Mouse (Mus musculus) c-Kit-negative CD71-positive TER-119-positive erythroid progenitor cells, embryonic 14.5 days (primary cell): ENCODE measurements around the gene Pik3r3.
"Not testable (repeated sequence)": the region's sequence is repeated elsewhere in the genome, so short reads cannot be mapped to it uniquely, and the experiment has no call there.

Experiments used
- DNase-seq: peaks from one replicate; pipeline ENCODE4 v3.0.0-alpha.2; 2013; ENCODE audit warnings: low read depth, low spot score

Pik3r3 gene

DNA sequence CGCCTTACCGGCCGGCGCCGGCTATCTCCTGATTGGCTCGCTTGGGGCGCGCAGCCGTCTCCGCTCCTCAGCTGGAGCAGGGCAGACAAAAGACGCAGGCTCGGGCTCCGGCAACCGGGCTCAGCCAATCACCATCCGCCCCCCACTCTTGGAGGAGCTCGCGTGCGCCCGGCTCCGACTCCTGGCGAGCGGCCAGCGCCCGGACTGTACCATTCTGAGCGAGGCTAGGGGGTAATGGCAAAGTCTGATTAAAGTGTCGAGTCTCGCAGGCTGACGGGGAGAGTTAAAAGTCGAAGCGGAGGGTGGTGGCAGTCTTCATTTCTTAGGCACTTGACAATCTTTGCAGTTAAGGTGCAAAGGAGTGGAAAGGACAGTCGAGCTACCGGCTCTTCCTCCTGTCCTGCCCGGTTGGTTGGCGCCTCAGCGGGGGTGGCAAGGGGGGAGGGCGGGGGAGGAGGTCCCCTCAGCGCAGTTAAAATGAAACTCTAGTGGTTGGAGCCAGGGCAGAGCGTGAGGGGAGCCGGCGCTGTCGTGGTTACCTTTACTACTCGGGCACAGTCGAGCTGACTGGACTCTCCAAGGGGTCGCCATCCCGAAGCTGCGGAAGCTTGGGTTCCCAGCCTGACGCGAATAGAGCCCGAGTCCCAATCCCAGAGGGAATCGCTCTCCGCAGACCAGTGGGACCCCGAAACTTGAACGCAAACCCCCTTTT, at the start of gene Pik3r3:
Pik3r3 (plus strand) TSS at position 479 of the 712 bp plus-strand sequence.
- peak; percentile 93 for DNase-seq

- DNase-seq, result no peak
Observed at GRCm38 (mm10) chr4:116173072-116173471, 48.3 kb upstream of the Pik3r3 start, which contains the start of the genes 1700042G07Rik and Gm49337. Gene 1700042G07Rik, plus strand, starts transcription at chr4:116173372. Gene Gm49337, plus strand, starts transcription at chr4:116173384.

DNA sequence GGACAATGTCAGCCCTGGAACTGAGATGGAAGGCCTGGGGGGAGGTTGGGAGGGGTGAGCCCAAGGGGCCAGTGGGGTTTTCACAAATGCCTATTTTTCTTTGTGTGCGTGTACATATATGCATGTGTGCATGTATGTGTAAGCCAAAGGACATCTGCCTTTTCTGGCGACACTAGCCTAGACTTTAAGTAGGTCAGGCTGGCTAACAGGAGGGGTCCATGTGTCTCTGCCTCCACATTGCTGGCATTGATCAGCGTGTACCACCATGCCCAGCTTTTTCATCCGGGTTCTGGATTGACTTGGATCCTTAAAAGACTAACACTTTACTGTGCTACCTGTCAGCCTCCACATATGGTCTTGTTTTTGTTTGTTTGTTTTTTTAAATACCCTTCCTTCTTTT, 47.7 kb upstream of the Pik3r3 start:
- no peak for DNase-seq

- no peak for DNase-seq
Observed at GRCm38 (mm10) chr4:116174466-116175116, 46.8 kb upstream of the Pik3r3 start.

DNA sequence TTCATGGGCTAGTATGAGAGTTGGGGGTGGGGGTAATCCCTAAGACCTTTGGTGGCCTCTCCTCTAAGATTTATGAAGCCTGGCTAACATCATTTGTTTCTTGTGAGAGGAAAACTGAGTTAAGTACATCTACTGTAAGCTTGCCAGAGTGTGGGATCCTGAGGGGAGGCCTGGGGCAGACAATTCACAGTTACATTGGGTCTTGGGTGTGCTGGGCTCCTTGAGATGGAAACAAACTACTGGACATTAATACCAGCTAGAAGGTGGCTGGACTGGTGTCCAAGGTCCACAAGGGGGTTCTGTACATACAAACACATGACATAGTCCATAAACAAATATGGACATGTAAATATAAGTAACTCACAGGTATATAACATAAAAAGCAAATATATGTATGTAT, 46.3 kb upstream of the Pik3r3 start:
- DNase-seq, result no peak

- no peak for DNase-seq
Observed at GRCm38 (mm10) chr4:116175711-116176542, 45.5 kb upstream of the Pik3r3 start.

DNA sequence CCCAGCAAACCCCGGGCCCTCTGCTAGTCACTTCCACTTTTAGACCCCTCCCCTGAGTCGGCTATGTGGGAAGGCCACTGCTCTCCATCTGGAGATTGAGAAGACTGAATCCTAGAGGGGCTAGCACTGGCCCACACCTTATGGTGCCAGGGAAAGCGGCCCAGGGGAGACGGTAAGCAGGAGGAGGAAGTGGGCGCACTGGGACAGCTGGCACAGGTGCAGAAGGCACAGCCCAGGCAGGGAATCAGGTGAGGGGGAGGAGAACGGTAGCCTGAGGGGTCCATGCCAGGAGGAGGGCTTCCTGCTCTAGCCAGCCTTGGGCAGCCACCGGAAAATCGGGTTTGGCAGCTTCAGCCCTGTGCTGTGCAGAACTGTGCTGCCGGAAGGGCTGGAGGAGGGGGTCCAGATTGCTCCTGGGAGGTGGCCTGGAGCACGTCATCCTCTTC, 44.9 kb upstream of the Pik3r3 start:
- no peak for DNase-seq

DNA sequence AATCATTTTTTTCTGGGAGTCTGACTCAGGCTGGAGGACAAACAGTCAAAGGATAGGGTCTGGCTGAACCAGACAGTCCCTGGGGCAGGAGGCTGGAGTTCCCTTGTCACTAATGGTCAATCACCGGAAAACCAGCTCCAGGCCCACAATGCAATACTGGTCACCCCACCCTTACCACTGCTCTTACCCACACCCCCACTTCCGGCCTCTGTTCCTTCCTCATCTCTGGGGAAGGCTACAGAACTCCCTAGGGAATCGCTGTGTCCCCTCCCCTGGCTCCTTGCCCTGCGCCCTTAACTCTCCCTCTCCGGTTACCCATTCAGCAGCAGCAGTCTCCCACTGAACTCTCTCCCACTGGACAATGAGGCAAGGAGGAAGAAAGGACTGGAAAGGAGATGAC, 44.3 kb upstream of the Pik3r3 start:
- no peak for DNase-seq

DNA sequence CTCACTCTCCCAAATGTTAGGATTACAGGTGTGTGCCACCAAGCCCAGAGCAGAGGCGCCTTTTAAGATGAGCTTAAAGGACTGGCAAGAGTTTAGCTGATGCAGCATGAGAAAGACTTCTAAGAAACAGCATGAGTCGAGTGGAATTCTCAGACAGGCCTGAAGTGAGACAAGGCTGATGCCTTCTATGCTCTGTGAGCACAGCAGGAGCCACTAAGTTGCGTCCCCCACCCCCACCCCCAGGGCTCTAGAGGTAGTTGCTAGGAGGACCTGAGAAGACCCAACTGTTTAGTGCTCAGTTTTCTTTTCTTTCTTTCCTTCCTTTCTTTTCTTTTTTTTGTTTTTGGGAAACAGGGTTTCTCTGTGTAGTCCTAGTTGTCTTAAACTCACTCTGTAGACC, 39.3 kb upstream of the Pik3r3 start:
- DNase-seq, result no peak

DNA sequence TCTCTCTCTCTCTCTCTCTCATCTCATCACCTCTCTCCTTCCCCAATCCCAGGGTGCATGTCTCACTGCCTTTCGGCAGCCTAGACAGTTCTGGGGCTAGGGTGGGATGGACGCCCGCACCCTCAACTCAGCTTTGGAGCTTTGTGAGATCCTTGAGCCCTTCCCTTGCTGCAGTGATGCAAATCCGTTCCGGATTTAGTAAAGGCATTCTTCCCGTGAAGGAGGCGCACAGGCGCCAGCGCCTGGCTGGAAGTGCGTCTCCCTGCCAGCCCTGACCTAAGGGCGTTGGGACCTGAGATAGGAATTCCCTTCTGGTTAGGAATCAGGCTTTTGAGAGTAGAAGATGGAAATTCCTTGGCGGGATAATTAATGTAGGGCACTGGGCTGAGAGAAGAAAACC, 38.7 kb upstream of the Pik3r3 start:
- DNase-seq, result no peak

DNA sequence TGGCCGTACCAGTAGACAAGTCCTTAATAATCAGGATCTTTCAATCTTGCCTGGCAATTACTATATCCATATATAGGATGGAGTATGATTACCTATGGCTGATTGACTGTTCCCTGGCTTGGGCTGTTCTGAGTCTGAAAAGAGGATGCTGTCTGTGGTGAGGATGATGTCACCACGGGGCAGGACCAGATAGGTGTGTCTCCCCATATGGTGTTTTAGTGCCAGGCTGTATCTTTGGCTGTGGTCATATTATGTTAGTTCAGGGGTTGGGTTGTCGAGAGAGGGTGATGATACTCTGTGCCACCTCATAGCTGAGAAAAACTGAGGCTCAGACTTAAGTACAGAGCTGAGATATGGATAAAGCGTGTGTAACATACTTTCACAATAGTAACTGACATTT, 36.3 kb upstream of the Pik3r3 start:
- DNase-seq, result no peak

- DNase-seq, result no peak
Observed at GRCm38 (mm10) chr4:116192286-116192835, 29.1 kb upstream of the Pik3r3 start.

DNA sequence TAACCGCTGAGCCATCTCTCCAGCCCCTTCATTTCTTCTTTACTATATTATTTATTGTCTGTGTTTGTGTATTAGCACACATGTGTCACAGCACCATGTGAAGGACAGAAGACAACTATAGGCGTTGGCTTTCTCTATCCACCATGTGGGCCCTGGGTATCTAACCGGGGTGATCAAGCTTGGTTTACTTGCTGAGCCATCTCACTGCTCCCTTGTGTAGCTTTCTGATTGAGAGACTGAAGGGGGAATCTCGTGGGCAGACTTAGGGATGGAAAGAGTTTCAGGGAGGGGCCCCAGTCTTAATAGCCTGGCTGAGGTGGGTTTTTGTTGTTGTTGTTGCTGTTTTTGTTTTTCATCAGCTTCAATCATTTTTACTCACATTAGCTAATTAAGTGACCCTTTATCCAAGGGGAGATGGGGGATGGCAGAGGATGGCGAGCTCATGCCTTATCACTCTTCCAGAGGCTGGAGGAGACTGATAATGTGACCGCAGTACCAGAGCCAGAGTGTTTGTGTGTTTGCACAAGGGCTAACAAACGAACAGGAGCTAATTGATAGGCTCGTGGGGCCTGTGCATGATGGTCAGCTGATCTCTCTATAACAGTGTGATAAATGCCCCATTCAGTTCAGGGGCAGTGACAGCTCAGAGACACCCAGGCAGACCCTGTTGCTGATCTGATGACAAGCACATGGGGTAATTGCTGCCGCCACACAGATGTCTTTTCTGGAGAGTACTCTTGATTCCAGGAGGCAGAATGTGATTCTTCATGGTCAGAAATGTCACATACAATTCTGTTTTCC, 27.6 kb upstream of the Pik3r3 start:
- peak; percentile 34 for DNase-seq

- no peak for DNase-seq
Observed at GRCm38 (mm10) chr4:116198422-116198821, 23.0 kb upstream of the Pik3r3 start.

DNA sequence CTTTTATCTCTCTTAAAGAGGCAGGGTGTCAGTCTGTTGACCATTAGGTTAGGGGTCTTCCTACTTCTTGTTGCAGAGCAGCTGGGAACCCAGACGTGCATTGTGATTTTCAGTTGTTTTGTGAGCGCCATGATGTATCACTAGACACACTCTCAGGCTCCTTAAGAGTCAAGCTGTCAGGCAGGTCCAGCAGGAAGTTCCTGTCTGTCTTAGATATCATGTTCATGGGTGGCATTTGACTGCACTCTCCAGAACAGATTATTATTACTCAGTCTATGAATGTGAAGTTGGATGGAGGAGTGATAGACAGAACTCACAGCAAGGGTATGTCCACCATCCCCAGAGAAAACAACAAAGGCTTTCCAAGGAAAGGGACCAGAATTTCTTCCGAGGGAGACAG, 17.0 kb upstream of the Pik3r3 start:
- no peak for DNase-seq

DNA sequence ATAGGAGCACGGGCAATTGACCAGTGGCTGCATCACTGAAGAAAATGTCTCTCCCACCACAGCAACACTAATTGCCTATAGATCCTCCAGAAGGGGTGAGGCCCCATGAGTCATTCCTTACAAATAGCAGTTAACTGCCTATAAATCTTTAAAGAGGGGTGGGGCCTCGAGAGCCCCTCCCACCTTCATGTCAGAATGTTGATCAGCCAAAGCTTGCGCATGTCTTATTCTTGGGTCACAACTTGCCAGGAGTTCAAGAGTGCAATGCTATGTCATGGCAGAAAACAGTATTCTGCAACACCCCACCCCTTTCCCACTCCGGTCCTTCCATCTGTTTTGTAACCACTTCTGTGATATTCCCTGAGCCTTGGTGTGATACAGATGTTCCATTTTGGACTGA, 14.9 kb upstream of the Pik3r3 start:
- no peak for DNase-seq

DNA sequence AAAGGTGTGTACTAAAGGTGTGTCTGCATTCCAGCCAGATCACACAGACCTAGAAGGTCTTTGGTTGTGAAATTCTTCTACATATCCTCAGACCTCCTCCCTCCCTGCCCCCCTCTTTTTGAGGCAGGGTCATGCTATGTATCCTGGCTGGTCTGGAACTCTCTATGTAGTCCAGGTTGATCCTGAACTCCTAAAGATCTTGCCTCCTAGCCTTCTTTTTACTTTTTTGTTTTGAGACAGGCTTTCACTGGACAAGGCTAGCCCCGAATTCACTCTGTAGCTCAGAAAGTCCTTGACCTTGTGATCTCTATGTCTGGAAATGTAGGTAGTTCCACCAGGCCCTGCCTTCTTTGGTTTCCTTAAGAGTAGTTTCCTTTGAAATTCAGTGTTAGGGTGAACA, 12.5 kb upstream of the Pik3r3 start:
- no peak for DNase-seq

DNA sequence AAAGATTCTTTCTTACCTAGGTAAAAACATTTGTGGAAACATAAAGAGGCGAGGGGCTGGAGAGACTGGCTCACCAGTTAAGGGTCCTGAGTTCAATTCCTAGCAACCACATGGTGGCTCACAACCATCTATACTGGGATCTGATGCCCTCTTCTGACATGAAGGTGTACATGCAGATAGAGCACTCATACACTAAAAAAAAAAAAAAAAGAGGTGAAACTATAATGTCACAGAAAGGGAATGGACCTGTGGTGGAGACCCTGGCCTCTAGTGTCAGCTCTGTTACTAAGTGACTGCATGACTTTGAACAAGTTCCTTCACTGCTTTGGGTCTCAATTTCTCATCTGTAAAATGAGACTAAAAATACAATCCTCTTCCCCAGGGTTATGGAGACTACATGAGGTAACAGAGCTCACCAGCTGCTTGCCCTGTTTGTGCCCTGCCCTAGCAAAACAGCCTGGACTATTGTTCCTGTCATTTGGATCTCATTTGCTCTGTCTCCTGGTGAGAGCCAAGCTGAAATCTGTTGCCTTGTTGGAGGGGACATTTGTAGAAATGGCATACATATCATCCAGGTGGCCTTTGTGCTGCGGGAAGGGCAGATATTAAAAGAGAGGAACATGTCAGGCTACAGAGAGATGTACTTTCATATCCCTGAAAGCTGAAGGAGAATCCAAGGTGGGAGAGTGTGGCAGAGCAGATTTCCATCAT, 5.4 kb upstream of the Pik3r3 start:
- DNase-seq, result no peak

GRCm38 (mm10) chr4:116217046-116217445, 4.4 kb upstream of the Pik3r3 start:
- DNase-seq, result no peak

- not testable (repeated sequence) for DNase-seq
Observed at GRCm38 (mm10) chr4:116217661-116218060, 3.8 kb upstream of the Pik3r3 start.

DNA sequence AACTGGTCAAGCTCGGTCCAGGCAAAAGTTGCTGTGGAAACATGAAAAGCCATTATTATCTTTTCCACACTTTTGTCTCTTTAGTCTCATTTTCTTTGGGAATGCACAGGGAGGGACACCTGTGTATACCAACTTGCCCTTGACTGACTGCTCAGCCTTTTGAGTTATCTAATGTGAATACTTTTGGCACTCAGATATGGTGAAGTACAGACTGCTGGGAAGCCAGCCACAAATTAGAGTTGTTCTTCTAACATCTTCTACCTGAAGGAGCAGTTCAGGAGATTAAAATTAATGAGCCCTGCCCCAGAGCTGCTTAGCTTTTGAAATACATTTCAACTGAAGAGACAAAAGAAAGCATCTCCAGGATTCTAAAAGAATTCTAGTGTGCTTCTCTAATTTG, 2.4 kb upstream of the Pik3r3 start:
- DNase-seq, result no peak
